Mouse (Mus musculus) layer of hippocampus, postnatal 14 days (tissue): Measurements from ENCODE around the gene Mnat1. TPM values are rescaled to one million over a fixed set of nuclear protein-coding genes. Genes with fewer than 3 reads are reported as not detected.
A peak's percentile ranks its signal among the peaks of the same experiment; 100 is the strongest.

Experiments used
- DNase-seq, 2 experiments: peaks; one replicate each; pipeline ENCODE4 v3.0.0; 2021 to 2022; ENCODE audit warnings: low spot score in 2 of 2, mixed read lengths in 1 of 2
- total RNA-seq, 2 experiments: library from RNA; stranded (reverse); gene quantifications; 2 replicates each; pipeline ENCODE4 v1.2.3; 2021

Gene Mnat1
- total RNA-seq, 2 experiments from 2014 or later, result 18.4 to 20.7 TPM

DNA sequence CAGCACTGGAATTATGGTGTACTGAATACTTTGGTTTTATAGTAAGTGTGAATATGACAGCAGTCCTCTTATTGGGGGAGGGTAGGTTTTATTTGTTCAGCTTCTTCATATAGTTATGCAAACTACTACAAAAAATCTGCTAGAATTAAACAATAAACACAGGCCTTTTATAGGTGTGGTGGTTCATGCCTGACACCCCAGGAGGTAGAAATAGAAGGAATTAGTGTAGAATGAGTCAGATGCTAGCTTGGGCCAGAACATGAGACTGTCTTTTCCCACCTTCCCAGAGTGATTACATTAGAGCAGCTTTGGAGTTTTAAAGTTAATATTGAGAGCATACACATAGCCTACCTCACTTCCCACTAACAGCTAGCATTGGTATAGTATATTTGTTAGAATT is 106.7 kb downstream of the Mnat1 start:
- no peak for DNase-seq

DNA sequence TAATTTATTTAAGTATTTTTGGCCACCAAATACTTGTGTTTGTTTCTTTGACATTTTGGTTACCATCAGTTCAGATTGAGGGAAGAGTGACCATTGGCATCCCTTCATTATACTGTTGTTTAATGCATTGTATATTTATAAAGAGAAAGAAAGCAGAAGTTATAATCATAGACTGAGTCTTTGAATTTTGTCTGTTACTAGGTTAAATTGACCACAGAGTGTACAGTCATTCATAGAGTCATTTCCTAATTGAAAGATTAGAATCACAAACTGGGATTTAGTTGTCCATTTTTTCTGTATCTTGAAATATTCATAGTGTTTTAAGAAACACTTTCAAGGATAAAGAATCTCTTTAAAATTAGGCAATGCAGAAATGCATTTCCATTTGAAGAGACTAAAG is 108.0 kb downstream of the Mnat1 start:
- no peak for DNase-seq

DNA sequence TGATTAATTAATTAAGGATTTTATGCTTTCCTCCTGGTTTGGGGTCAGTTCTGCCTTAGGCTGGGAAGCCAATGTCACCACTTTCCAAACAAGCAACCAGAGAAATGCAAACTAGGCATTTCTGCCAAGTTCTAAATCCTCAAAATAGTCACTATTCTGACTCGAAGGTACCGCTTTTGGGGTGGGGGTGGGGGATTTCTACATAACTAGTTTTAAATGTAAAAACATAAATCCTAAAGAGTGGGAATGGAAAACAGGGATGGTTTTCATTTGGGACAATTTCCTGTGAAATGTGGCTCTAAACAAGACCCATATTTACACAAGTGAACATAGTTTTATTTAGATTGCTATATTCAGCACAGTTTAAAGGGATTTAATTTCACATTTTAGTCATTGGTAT is 109.1 kb downstream of the Mnat1 start:
- no peak for DNase-seq

DNA sequence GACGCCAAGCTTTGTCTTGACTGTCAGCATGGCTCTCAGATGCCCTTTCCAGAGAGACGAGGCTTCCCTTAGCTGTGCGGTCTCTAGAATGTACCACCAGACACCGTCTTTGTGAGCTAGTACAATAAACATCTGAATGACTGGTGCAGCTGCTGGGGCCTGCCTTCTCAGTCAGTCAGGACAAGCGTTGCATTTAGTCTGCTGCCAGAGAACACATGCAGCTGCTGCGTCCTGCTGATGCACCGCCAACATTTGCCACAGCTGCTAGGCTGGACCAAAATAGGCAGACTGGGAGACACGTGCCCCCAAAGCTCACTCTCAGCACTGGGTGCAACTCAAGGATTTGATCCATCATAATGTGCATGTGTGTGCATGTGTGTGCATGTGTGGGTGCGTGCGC is 118.4 kb downstream of the Mnat1 start:
- DNase-seq, result peak; percentile 34 to 62

DNA sequence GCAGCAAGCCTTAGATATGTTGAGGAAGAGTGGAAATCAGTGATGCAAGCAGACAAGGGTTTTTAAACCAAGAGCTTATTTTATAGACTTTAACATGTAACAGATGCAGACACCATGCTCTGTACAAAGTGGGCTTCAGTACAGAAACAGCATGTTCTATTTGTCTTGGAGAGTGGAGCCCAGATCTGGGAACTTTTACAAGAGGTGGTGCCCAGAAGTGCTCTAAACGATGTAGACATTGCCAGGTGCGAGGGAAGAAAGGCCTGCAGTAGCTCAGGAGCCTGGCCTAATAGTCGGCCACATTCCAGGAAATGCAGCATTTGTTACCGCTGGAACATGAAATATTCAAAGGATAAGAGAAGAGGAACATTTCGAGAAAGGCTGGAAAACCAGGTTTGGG is 122.2 kb downstream of the Mnat1 start:
- DNase-seq, result no peak

DNA sequence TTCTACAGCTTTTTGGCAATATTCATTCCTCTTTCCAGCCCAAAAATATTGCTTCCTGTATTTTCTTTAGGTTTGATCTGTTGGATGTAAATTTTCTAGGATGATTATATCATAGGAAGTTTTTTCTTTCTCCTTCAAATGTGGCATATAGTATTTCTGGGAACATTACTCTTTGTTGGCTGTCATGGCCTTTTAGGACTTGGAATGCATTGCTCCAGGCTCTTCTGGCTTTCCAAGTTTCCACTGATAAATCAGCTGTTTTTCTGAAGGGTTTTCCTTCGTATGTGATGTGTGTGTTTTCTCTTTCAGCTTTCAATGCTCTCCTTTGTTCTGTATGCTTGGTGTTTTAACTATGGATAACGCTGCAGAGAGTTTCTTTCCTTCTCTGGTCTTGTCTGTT is 131.5 kb downstream of the Mnat1 start:
- DNase-seq, result no peak

DNA sequence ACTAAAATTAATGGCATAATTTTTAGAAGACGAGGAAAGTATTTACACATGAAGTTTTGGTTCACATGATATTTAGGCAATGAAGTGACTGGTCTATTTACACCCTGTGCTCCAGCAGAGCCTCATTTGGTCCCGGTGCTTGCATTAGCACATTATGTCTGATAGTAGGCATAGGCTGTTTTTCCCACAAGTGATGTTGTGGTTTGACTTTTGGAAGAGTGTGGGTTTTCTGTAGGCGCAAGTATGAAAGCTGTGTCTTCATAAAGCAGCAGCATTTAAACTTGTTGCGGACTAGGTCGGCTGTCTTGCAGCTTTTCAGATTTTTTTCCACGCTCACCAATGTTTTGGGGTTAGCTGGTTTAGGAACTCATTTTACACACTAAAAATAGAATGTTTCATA is 135.8 kb downstream of the Mnat1 start:
- DNase-seq, result no peak

DNA sequence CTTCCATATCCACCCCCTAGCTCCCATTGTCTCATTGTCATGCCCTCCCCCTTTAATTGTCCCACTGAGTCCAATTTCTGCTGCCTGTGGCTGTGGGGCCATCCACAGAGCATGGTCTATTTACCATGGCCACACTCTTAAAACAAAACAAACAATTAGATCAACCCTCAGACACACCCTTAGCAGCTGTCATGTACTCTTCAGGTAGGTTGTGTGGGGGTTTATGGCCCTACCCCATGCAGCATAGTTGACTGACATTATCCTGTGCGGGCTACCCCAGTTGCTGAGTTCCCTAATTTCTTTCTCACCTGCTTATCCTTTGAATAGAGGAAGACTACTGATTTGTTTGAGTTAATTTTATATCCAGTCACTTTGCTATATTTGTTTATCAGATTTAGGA is 136.8 kb downstream of the Mnat1 start:
- no peak for DNase-seq

DNA sequence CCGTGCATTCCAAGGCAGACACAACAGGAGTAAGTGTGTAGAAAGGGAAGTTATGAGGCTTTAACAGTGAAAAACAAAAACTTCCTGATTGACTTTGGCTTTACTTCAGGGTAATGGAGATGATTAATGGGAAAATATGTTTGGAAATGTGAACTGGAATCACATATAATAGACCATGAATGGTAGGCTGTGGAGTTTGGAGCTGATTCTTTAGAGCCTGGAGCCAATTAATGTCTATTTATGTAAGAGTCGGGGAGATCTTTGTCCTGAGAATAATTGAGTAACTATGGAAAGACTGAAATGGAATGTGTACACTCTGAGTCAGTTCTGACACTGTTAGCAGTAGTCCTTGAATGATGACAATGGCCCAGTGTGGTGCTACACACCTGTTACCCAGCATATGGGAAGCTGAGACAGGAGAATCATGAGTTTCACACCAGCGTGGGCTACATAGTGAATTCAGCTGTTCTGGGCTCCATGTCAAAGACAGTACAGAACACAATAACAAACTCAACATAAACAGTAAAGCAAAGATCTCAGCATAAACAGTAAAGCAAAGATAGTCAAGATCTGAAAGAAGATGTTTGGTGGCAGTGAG is 142.0 kb downstream of the Mnat1 start:
- DNase-seq, result no peak

DNA sequence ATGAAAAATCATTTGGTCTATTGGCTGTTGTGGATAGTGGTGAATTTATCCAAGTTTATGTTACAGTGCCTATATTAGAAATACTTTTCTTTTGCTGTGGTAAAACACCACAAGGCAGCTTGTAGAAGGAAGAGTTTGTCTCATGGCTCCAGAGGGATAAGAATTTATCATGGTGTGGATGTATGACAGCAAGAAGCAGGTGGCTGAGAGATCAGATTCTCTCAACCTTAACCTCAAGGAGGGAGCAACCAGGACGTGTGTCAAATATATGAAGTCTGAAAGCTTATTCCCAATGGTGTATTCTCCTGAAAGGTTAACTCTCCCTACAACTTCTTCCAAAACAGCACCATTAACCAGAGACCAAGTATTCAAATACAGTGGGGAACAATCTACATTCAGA is 143.1 kb downstream of the Mnat1 start:
- no peak for DNase-seq

DNA sequence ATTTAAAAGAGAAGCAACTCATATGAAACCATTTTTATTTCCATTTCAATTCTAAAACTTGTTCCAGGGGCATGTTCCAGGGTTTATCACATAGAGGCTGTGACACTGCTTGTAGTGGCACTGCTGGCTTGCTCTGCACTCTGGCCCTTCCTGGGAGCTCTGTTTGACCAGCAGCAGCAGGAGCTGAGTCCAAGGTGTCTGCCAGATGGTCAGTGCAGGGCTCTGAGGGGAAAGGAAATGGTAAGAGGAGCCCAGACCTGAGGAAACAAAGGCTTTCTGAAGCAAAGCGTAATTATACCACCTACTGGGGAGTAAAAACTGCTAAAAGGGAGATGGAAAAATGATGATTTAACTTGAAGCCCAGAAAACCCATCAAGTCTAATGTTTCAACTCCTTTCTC is 145.0 kb downstream of the Mnat1 start:
- no peak for DNase-seq

DNA sequence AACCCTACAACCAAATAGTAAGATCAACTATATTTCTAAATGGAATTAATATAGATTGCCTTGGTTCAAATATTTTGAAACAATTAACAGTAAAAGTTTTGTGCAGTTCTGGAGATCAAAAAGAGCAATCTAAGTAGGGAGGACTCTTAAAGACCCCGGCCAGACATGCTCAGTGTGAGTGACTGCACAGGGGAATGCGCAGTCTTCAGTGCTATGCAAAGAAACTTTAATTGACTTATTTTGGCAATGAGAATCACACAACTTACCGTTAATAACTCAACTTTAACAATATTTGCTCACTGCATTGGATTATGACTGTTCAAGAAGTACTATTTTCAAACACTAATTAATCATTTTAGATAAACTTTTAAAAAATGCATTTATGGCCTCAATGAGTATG is 146.0 kb downstream of the Mnat1 start:
- DNase-seq, result no peak

DNA sequence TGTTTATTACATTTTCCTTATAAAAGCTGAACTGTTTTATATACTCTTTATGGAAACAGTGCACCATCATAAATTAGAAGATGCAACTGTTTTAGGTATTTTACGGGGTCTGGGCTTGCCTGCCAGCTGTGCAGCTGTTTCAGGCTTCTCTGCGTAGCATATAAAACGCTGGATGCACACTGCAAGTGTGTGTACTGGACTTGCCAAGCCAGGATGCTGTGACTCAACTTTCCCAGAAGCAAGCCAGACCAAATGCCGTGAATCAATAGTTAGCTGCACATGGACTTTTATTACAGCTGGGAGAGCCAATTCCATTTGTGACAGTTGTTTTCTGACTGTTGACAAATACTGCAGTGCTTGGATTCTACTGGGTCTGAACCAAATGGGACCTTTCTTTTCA is 146.4 kb downstream of the Mnat1 start:
- no peak for DNase-seq

DNA sequence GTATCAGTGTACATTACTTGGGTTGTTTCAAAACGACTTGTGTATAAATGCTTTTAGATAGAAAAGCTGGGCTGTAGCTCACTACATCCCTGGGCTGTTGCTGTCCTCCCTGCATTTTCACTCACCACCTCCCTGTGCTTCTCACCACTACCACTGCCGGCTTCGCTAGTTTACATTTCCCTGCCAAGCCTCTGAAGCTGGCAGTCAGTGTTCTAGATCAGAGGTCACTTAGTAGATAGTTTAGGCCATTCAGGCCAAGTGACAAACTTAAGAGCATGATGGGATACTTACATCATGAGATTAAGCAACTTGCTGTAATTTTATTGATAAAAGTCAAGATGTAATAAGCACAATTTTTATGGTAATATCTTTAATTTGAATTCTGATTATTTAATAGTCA is 151.4 kb downstream of the Mnat1 start:
- DNase-seq, result no peak

DNA sequence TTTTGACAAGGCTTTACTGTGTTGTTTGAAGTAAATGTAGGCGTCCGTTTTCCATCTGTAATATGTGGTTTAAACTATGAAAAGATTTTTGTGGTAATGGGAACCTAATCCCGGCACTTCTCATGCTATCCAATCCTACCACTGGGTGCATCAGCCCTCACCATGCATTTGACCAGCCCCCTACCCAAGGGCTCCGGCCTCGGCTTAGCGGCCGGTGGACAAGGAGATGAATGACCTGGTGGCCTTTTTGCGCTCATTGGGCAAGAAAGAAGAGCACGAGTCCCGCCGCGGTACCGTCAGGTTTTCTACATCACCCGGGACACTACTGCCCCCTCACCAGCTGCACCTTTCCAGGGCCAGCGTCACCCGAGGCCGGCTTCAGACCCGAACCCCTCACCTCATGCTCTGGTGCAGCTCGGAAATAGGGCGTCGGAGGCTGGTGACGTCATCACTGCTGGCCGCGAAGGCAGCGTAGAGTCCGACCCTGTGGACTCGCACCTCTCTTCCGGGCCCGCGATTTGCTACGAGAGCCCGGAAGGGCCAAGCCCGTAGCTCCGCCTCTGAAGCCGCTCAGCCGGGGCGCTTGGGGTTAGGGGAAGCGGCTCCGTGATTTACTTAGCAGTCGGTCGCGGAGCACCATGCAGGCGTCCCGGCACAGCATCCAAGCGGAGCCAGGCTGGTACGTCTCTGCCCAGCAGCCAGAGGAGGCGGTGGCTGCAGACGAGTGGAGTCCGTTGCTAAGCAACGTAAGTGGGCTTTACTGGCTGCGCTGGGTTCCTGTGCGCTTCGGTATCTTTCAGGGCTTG is 163.0 kb downstream of the Mnat1 start, which contains the start of the genes Trmt5 and Slc38a6:
Gene Trmt5, minus strand, starts transcription at position 424 of the 806 bp plus-strand sequence.
Gene Slc38a6, plus strand, starts transcription at position 493 of the 806 bp plus-strand sequence.
- DNase-seq, result peak; percentile 93

DNA sequence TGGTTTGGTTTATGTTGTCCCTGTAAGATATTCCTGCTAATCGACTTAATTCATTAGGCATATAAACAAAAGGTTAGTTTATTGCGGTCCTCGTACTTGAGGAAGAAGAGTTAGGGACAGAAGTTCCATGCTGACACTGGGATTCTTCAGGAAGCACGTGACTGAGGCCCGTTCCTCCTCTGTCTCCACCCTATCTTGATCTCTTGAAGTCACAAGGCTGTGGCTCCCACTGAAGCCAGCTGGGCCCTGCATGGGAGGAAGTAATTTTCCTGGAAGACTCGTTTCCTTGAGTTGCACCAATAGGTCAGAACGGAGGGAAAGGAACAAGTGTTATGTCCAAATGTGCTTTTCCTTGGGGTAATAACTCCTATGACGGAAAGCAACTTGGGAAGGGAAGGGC is 164.1 kb downstream of the Mnat1 start:
- no peak for DNase-seq

DNA sequence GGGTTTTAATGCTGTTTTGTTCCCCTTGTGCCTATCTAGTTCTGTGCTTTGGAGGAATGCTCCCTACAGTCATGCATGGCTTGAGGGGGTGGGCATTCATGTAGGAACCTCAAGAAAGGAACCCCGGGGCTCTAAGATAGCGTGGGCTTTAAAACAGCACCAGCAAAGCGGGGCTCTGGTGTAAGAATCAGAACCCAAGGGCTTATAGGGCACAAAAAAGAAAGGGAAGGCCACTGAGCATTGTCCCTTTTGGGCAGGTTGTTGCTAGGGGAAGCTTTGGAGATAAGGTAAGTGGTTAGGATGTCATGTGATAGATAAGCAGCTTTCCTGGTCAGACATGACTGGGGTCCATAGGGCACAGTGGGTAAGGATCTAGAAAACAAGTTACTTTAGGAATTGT is 165.1 kb downstream of the Mnat1 start:
- no peak for DNase-seq

DNA sequence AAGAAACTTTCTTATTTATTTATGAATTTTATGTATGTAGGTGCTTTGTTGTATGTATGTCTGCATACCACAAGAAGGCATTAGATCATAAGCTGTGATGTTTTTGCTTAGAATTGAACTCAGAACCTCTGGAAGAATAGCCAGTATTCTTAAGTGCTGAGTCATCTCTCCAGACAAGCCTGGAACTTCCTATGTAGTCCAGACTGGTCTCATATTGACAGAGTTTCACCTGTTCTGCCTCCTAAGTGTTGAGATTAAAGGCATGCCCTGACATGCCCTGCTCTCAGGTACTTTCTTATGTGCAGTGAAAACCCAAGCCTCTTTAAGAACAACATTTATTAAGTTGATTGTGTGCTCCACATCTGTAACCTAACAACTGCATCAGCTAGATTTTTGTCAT is 171.4 kb downstream of the Mnat1 start:
- DNase-seq, result no peak

DNA sequence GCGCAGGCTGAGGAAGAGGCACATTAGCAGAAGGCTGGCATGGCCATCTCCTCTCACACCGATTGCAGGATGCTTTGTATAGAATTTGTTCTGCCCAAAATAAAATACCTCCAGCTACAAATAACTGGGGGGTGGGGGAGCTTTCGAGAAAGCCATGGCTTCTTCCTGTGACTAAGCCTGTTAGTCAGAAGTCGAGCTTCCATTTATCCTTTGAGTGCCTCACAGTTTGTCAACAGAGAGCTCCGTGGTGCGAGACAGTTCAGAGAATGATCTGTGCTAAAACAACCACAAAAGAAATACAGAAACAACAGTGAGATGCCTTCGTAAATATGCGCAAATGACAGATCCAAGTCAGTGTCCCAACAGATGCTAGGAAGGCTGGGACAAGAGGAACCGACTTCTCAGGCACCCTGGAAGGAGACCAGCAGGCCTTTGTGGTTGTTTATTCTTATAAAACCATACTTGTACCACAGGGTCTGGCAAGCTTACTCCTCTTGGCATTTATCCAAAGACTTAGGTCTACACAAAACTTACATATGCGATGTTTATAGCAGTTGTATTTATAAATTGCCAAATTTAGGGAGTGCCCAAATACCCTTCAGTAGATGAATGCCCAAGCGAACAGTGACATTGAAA is 172.1 kb downstream of the Mnat1 start:
- no peak for DNase-seq

DNA sequence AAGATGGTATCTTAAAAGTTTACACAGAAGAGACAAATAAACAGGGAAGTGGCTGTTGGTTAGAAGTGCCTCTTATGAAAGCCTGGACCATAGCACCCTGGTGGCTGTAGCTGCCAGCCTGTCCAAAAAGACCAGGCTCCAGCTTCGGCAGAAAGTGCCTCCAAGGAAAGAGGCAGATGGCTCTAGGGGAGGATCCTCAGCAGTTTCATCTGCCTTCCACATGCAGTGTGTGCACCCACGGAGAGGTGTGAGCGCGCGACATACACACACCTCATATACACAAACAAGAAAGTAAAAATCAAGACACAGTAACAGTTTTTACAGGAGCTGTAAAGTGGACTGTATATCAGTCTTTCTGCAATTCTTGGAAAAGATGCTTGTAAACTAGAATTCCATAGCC is 175.1 kb downstream of the Mnat1 start:
- DNase-seq, result no peak

DNA sequence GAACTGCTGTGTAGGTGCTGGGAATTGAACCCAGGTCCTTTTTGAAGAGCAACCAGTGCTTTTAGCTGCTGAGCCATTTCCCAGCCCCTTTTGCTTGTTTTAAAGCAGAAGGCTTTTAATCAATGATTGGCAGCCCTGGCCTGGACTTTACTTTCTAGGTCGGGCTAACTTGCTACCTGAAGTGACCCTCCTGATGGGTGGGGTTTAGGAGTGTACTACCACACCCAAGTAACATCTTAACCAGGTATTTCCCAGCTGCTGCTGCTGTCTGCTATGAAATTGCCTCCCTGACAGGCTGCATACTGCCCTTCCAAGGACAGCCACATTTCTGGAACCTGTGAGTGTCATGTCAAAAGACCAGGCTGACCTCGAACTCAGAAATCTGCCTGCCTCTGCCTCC is 177.0 kb downstream of the Mnat1 start:
- DNase-seq, result no peak

DNA sequence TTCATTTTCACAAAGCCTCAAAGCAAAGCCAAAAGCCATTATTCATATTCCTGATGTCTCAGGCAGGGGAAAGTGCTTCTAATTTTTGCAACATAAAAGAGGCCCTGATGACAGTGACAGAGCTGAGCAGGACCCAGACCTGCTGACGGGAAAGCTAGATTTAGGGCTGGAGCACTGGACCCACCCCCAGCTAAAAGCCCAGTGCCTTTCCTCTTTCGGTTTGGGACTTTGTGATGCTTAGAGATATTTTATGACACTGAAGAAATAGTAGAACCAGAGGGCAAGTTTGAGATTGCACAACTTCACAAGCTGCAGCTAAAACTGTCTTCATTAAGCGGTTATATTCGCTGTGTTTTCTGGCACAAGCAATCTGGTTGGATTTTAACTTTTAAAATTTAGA is 181.1 kb downstream of the Mnat1 start:
- DNase-seq, result no peak

DNA sequence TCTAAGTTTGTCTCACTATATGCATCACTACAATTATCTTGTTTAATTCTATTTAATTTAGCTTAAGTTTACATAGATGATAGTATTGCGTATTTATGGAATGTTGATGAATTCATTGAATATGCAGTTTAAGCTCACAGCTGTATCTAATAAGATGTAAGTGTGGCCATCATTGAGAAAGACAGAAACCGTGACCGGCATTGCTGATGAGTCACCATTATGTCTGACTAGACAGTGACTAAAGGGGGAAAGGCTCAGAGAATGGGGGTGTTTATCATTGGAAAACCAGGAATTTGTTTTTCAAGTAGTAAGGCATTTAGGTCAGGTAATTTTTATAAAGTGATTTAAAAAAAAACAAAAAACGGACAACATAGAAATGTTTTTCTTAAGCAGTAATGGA is 184.2 kb downstream of the Mnat1 start:
- no peak for DNase-seq
